Mouse (Mus musculus) heart, postnatal 14 days (tissue): ENCODE measurements around the gene Prex1. TPM values are rescaled to one million over a fixed set of nuclear protein-coding genes. Genes with fewer than 3 reads are reported as not detected.

Experiments used
- DNase-seq, 2 experiments: peaks; one replicate each; pipeline ENCODE4 v3.0.0; 2021 to 2022
- intact Hi-C: fragments of 180-260 bp; cut with DNase I; formaldehyde crosslinking; loops from one replicate; pipeline ENCODE4 v1.15.1; 2025
- total RNA-seq, 2 experiments: library from RNA; stranded (reverse); gene quantifications; 2 replicates each; pipeline ENCODE4 v1.2.3; 2021

Prex1 gene
- total RNA-seq, 2 experiments from 2014 or later: 10.7 to 11.9 TPM

DNA sequence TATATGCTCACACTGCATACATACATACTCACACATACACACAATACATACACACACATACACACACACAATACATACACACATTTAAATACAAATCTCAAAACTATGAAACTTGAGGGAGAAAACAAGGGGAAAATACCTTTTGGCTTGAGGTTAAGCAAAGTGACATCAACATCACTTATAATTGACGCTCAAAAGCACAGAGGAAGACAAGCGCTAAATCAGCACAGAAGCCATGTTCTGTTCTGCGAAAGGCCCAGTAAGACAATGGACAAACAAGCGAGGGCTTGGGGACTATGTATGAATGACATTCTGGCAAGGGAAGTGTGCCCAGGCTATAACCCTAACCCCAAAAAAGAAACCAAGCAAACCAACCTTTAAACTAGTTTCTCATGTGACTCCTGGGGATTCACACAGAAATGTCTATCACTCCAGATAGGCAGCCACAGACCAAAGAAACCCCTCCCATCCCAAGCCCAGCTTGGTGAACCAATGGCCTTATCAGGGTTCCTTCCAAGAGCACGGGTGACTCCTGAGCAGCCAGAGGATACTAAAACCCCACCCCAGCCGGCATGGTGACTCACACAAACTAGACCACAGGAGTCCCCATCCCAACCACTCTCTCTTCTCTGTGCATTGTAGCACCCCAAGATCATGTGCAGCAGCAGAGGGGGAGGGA, 48.2 kb downstream of the Prex1 start:
- no peak for DNase-seq
- intact Hi-C loops: loop anchor here (2.0 kb wide), 1 partner anchor 47 kb away; the partner anchor contains the start of gene Prex1

DNA sequence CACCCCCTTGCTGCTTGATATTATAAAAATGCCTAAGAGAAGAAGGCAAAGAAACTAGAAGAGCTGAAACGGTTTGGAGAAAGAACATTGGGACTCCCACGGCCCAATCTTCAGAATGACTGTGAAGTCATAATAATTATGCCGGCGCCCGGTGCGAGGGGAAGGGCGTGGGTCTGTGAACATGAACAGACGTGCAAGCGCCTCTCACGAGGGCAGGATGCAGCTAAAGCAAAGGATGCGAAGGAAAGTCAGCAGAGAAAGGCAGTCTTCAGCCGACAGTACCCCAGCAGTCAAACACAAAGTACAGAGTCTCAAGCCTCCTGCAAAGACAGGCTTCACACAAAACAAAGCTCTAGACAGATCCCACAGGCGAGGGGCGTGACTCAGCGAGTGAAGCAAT, 49.1 kb downstream of the Prex1 start:
- intact Hi-C loops: loop anchor here (2.0 kb wide), 1 partner anchor 48 kb away; the partner anchor contains the start of gene Prex1
- no peak for DNase-seq

DNA sequence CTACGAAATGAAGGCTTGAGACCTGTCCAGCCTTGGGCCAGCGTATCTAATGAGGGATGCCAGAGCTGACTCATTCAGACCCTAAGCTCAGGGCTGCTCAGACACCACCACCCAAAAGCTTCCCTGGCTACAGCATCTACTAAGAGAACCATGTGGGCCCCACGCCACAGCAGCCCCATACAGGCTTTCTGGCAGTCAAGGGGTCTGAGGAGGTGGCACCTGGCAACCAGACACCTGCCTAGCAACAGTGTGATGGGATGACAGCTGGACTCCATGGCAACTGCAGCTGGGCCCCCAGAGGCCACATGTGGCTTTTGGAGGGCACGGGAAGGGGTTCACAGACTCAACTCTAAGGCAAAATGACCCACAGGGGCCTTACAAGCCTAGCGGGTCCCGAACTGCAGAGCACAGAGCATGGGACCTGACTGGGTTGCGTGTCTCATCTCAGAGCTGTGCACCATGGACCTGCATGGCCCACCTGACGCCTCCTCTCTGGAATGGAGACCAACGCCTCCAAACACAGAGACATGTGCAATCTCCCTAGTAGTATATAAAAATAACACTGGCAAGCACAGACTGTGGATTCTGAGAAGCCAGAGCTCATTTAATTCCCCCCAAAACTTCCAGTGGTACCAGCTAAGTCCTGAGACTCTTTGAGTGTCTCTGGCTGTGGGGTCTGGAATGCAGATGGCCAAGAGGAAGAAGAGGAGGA, 50.2 kb downstream of the Prex1 start:
- DNase-seq: no peak
- intact Hi-C loops: no loop called here

DNA sequence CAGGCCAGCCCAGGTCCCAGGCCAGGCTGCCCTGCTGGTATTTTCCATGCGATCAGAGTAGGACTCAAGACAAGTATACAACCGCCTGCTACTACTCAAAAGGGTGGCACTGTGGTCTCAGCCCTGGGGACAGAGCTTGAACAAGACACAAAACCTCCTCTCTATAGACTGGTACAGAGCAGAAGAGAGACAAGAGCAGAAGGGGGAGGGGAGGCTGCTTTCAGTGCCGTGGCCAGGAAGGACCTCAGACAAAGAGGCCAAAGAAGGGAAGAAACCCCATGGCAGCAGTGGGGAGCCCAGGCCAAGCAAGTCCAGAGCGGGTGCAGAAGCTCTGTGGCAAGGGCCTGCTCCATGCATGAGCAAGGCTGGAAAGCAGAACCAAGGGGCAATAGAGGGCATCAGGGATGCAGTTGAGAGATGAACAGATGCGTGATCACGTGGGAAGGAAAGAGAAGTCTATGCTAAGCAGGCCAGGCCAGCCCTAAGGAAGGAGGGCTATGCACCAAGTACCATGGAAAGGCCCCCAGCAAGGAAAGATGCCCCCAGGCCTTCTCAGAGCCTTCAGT, 51.0 kb downstream of the Prex1 start:
- no peak for DNase-seq
- intact Hi-C loops: no loop called here

DNA sequence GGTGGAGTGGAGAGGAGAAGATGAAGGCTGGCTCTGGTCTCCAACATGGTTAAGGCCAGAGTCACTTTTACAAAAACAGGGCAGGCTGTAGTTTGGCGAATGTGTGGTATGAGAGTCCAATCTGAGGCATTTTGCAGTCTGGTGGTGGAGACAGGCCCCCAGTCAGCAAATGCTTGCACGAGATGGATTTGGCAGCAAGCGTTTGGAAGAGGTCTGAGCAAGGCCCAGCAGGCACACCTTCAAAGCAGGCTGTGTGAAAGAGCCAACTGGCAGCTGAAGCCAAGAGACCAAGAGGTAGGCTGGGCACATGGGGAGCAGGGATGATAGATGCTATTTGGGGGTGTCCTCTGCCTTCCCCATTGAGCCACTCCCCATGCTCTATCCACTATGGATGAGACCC, 51.7 kb downstream of the Prex1 start:
- DNase-seq: no peak
- intact Hi-C loops: no loop called here

DNA sequence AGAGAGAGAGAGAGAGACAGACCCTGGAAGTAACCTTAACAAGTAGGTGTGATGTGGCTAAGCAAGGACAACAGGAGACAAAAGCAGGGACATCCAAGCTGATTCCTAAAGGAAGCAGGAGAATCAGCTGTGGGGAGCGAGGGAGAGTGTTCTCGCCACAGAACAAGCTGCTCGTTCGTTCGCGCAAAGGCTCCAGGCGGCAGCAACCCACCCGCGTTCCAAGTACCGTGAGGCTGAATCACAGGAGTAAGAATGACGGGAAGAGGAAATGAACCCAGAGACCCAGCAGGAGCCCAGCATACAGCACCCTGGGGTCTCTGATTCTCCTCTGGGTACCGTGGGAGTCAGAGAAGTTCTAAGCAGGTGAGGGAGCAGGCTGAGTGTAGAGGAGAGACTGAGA, 52.1 kb downstream of the Prex1 start:
- no peak for DNase-seq
- intact Hi-C loops: no loop called here

DNA sequence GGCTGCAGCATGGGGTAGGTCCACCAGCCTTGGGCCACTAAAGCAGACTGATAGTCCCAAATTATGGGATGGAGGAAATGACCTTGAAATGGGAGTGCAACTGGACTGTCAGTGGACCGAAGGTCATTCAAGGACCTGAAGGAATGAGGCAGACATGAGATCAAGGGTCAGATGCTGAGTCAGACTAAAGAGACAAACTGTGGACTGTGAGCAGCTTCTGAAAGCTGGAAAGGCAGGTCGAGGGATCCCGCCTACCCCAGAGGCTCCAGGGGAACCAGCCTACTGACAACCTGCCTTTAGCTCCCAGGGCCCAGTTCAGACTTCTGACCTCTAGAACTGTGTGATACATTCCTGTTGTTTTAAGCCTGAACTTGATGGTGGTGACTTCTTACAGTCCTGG, 55.3 kb downstream of the Prex1 start:
- DNase-seq: no peak
- intact Hi-C loops: no loop called here

DNA sequence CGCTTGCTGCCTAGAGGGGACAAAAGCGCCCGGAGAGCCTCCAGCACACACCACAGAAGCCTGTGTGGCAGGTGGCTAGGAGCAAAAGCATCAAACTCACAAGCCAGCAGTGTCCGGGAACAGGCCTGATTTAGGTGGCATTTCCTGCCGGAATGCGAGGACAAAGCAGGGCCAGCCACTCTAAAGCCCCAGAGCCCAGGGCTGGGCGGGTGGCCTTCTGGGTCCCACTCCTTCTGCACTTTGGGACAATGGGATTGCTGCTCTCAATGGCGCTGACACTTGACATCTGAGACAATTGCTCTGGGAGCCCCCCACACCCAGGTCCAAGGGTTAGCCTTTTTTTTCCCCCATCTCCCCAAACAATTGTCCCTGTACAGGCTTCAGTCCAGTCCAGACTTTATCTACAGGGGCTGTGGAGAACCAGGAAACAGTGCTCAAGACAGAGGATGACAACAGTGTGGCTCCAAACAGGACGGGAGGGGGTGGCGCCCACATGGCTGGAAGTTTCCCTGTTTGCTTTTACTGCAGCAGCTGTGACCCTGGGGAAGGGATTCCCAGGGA, 56.1 kb downstream of the Prex1 start:
- intact Hi-C loops: no loop called here
- DNase-seq: peak in 1 of 2 experiments; percentile 31

DNA sequence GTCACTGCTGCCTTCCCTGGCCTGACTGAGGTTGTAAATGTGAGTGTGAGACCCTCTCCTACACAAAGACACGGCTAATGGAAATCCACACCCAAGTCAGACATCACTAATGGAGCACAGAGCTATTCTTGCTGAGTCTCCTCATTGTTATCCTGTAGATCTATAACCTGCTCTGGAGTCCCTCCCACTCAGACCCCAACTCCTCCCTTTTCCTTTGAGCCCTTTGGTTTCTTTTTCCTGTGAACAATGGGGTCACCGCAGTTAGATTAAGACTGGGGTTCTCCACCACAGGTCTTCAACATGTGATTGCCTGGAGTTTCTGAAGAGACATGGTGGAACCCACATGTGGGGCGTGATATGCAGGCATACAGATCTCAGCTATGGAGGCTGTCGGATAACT, 57.0 kb downstream of the Prex1 start:
- intact Hi-C loops: no loop called here
- DNase-seq: no peak

DNA sequence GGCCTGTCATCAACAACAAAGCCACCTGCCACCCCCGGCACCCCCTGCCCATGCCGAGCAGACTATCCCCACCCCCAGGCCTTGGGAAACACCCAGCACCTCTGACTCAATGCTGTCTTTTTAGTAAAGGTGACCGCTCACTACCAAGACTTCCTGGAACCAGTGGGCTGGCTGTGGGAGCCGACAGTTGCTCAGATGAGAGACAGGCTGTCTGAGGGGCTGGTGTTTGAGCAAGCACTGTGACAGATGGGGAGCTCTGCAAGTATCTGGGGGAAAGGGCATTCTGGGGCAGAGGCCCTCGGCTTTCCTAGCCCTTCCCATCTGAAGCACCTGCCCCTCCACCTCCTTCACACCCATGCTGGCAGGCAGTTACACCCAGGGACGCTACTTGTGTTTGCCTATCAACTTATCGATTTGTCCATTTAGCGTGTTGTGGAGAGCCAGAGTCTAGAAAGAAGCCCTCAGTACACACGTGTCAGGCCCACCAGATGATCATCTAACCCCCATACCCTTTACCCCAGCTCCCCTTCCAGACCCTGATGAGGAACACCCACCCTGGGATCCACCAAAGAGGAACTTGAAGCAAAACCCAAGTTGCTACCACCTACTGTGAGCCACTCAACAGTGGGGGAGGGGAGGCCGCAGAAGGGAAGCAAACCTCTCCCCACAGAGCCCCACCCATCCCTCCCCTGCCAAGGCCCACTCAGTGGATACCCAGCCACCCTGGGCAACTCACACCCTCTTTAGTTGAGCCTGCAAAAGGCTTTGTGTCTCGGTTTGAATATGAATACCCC, 57.7 kb downstream of the Prex1 start:
- peak in 1 of 2 experiments; percentile 27 for DNase-seq
- intact Hi-C loops: no loop called here

DNA sequence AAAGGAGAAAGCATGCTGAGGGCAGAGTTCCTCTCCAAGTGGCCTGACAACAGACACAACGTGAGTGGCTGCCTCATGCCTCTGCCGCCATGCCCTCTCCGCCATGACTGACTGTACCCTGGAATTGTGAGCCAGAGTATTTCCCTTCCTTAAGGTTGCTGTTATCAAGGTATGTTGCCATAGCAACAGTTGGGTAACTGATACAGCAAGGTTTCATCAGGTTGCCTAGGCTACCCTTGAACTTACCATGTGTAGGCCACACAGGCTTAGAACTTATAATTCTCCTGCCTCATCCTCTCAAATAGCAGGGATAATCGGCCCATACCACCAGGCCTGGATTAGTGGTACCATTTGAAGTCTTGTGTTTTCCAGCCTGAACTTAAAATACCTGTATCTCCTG, 58.3 kb downstream of the Prex1 start:
- DNase-seq: no peak
- intact Hi-C loops: no loop called here

DNA sequence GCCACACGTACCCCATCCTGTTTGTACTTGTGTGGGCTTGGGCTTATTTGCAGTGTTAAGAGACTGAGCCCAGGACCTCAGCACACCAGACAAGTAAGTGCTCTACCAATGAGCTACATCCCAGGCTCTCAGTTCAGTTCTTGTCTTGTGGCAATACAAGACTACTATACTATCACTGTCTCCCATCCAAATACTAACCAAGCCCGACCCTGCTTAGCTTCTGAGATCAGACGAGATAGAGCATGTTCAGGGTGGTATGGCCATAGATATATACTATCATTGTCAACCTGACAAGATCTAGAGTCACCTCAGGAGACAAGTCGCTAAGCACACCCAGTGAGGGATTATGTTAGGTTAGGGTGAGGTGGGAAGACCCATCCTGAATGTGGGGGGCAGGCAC, 58.8 kb downstream of the Prex1 start:
- intact Hi-C loops: no loop called here
- DNase-seq: no peak

DNA sequence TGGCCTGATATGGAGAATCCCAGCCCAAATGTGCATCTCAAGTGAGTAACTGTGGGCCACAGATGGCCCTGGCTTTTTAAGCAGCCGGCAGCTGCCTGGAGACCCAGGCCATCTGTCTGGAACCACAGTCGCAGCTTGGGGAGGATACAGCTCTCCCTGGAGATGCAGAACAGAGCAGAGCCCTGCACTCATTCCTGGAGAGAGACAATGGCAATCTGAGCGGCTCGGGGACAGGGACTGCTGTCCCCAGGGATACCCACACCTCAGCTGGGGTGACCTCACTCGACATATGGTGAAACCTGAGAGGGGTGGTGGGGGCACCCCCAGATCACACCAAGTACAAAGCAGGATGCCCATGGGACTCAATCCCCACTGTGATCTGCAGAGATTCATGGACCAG, 60.1 kb downstream of the Prex1 start:
- DNase-seq: no peak
- intact Hi-C loops: no loop called here

DNA sequence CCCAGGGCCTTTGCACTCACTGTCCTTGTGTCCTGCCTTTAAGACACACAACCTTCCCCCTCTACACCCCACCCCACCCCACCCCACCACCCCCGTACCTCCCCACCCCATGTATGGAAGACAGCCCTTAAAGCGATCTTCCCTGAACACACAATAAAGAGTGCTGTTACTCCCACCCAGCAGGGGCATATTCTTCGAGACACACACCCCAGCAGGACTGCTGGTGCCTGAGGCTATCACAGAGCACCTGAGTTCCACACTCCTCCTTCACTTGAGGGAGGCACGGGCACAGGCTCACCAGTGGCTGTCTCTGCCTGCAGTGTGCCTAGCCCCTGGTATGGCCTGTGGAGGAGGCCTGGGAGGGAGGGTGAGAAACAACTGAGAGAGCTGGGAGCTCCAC, 61.0 kb downstream of the Prex1 start:
- intact Hi-C loops: no loop called here
- DNase-seq: no peak

DNA sequence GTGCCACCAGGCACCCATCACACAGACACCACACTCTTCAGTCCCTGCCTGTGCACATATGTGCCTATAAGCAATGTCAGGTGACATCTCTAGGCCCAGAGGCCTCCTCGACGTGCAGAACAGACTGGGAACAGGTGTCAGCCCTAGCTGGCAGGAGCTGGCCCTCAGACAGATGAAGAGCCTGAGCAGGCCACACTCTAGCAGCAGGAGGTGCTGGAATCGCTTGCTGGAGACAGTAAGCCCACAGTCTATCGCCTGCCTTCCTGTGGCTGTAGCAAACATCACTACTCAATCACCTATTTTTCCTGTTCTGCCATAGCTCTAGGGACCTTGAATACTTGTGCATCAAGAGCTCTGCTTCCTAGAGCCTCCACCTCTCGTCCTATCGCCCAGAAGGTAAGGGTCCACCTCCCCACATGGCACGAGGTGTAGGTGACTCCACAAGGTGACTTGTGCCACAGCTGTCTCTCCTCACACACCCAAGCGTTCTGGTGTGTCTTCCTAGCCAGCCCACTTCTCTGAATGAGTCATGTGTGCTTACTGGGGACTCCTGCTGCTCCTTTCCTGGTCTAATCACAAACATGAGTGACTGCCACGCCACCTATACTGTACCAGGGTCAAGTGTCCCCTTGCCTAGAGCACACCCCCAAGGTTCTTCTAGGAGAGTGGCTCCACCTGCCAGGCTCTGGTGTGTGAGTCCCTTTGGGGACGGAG, 62.2 kb downstream of the Prex1 start:
- DNase-seq: no peak
- intact Hi-C loops: no loop called here

DNA sequence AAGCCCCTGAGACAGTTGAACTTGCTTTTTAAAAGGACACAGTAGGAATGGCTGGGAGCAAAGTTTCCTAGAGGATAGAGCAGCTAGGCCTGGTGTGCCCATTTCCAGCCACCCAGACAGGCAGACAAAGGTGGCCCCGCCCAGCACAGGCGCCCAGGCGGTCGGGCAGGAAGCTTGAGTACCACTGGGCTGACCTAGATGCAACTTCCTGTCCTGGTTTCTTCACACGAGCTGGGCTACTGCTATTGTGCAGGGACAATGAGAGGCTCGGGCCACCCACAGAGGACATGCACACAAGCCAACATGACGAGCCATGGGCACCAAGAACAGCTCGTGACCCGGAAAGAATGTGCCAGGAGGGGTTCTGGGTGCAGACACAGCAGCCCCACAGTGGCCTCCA, 63.2 kb downstream of the Prex1 start:
- peak; percentile 38 to 41 for DNase-seq
- intact Hi-C loops: no loop called here

DNA sequence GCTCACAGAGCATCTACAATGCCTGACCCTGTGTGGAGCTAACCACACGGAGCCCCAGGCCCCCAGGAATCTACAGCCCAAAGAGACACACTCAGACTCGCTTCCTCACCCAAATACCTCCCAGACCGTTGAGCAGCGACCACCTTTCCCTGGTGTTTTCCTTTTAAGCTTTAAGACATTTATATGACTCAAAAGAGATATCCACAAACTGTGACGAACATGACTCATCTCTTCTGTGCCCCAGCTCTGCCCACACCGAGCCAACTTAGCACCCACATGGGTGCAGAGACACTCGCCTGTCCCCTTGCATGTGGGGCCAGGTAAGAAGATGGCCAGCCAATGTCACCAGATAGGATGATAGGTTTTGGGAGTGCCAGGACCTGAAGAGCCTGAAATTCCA, 66.4 kb downstream of the Prex1 start:
- DNase-seq: no peak
- intact Hi-C loops: no loop called here

DNA sequence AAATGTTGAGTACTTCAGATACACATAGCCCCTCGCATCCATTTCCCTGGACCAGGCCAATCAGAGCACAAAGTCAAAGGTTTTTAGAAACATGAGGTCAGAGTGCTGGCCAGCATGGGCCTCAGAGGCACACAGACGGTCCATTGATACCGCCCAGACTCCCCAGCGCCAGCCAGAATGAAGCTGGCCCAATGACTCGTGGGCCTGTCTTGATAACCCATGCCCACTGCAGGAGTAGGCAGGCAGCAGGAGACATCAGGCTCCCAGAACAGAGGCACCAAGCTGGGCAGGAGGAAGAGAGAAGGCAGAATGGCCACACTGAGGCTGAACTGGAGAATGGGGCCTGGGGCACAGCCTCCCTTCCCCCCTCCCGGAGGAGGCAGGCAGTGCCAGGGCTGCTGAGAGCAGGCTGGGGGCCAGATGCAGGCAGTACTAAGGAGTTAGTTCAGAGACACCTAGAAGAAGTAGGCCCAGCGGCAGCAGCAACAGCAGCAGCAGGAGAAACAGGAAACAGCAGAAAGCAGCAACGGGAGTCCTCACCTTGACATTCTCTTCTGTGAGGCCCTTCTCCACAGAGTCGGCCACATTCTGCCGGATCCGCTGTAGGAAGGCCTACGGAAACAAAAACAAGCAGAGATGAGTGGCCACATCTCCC, 67.1 kb downstream of the Prex1 start:
- intact Hi-C loops: no loop called here
- no peak for DNase-seq

DNA sequence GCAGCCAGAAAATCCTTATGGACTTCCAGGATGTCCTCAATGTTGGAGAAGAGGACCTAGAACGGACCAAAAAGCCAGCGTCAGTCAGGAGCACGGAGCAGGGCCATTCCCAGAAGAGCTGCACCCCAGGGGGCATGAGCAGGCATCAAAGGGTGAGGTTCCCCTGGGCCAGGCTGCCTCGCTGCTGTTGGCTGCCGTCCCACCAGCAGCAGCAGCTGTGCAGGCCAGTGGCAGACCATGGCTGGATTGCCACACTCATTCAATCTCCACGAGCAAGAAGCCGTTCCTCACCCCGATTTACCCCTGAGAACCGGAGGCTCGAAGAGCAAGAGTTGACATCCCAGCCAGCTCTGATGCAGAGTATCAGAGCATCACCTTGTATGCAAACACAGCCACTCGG, 68.8 kb downstream of the Prex1 start:
- intact Hi-C loops: no loop called here
- no peak for DNase-seq

DNA sequence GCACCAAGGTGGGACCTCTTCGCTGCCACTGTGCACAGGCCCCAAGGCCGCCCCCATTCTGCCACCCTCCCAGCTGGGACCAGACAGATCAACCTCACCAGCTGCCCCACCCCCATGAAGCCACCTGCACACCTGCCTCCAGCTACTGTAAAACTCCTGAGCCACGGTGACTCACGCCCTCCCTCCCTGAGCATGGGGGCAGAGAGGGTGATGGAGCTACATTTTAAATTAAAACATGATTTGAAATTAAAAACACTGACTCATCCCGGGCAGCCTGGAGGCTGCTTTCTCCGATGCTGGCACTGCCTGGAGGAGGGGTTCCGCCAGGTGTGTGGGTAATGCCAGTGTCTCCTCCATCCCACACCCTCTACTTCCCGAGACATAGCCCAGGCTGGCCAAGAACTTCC, 71.0 kb downstream of the Prex1 start:
- DNase-seq: no peak
- intact Hi-C loops: no loop called here
